Mouse (Mus musculus): Measurements from ENCODE around the gene Dock2.

DNA sequence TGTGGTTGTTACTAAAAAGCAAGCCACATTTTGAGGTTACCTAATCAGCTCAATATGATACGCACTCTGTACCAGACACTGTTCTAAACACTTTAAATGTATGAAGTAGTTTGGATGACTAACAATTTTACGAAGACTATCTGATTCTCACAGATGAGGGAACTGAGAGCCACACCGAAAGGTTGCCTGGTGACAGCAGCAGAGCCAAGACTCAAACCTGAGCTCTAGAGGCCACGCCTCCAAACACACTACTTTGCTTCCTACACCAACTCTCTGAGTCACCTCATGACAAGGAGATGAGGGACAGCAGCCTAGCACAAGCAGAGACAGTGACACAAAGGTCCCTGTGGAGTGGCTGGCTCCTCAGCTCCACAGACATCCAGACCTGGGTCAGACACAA lies 411.5 kb downstream of the Dock2 start:
- TF ChIP-seq CTCF (IDR thresholded peaks at IDR 0.05; ENCODE audit: low read depth) (no peak), EP300 (IDR thresholded peaks at IDR 0.05; ENCODE audit: low read depth) (no peak)

All from liver, postnatal 0 days (tissue).